Mouse (Mus musculus): ENCODE measurements around the gene Rere.

DNA sequence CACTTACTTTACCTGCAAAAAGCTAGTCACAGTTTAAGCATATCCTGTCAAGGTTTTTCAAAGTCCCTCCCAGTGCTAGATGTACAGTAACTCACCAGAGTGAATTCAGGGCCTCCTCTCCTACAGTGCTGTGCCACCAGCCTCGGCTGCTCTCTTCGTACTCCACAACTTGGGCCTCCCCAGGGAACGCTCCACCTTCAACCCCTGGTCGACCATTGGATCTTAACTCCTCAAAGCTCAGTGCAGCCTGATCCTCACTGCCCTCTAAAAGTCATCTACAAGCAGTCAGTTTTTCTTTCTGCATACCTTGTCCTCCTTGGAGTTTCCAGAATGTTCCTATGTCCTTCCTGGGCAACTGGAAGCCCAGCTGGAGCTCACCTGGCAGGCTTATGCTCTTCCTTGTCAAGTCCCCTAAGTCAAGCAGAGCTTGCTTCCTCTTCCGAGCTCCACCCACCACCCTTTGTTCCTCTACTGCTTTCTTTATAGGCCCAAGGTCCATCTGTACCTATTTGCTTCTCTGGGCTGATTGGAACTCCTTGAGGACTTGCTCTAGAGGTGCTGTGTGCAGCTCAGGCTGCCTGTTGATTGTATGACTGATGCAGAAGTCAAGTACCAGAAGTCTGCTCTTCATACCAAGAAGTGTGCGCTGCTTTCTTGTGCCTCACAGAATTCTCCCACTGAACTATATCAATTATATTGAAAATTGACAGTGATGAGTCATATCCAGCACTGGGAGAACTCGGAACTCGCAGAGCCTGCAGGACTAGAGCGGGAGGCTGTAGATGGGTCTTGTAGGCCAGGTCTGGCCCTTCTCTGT lies 287.1 kb downstream of the Rere start:
- TF ChIP-seq CTCF (IDR thresholded peaks at IDR 0.05) (no peak), EP300 (IDR thresholded peaks at IDR 0.05) (no peak)

Data from lung, postnatal 0 days (tissue).